32 mouse cellular contexts compared by ENCODE assay signal in the genomic region with DNA sequence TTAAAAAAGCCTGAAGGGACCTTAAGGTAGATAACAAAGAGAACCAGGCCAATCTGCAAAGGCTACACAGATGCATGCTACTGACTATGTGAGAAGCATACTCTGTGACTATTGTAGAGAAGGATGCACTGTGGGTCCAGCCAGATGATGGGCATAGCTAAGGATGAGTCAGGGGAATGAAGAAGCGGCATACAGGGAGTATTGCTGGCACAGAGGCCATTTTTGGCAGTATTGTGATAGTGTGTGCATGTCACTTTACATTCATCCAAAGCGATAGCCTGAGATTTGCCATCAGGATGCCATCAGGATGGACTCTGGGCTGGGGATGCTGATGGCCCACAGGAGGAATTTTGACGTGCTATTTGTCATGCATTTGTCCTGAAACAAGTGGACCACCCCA. TPM values are rescaled to one million over a fixed set of nuclear protein-coding genes. Genes with fewer than 3 reads are reported as not detected.
"Had no signal": no experiment of that assay in that cellular context is flagged by ENCODE, and none has a peak within 500 bp of the region (broad histone marks: within the 10 kb centered on the region; RNA-seq: fewer than 3 reads in every experiment).

No protein-coding gene starts in this region.

- DNase-seq: left cerebral cortex, postnatal 4 days; liver; liver, embryonic 13.5 days; liver, postnatal 0 days; lung, adult 18-20 months; lung, adult 2 months; lung, embryonic 14.5 days; lung, postnatal 10 days; lung, postnatal 14 days; lung, postnatal 36 days; midbrain, embryonic 14.5 days had no signal

- H3K36me3 ChIP-seq: limb, embryonic 12.5 days; limb, embryonic 13.5 days; limb, embryonic 15.5 days; liver, embryonic 12.5 days; liver, embryonic 13.5 days; liver, embryonic 15.5 days; lung, embryonic 15.5 days; midbrain, embryonic 10.5 days; midbrain, embryonic 12.5 days; midbrain, embryonic 13.5 days; midbrain, embryonic 15.5 days; neural tube, embryonic 12.5 days had no signal

- H3K4me3 ChIP-seq: limb, embryonic 10.5 days; limb, embryonic 12.5 days; limb, embryonic 13.5 days; limb, embryonic 15.5 days; liver, embryonic 12.5 days; liver, embryonic 13.5 days; liver, embryonic 15.5 days; lung, embryonic 15.5 days; megakaryocyte, embryonic 14.5 days; midbrain, embryonic 10.5 days; midbrain, embryonic 12.5 days; midbrain, embryonic 13.5 days; midbrain, embryonic 15.5 days; myocyte; neural tube, embryonic 12.5 days had no signal

- H3K9ac ChIP-seq: limb, embryonic 12.5 days; limb, embryonic 13.5 days; limb, embryonic 15.5 days; liver, embryonic 12.5 days; liver, embryonic 13.5 days; liver, embryonic 14.5 days; liver, embryonic 15.5 days; liver, postnatal 0 days; lung, embryonic 14.5 days; lung, embryonic 15.5 days; midbrain, embryonic 12.5 days; midbrain, embryonic 13.5 days; midbrain, embryonic 15.5 days; neural tube, embryonic 12.5 days had no signal

- H3K4me1 ChIP-seq: liver, embryonic 12.5 days; liver, embryonic 13.5 days; liver, embryonic 15.5 days; midbrain, embryonic 15.5 days had no signal

- H3K27ac ChIP-seq: limb, embryonic 10.5 days; limb, embryonic 12.5 days; limb, embryonic 13.5 days; limb, embryonic 15.5 days; liver, embryonic 12.5 days; liver, embryonic 13.5 days; liver, embryonic 14.5 days; liver, embryonic 15.5 days; lung, embryonic 15.5 days; macrophage; midbrain, embryonic 10.5 days; midbrain, embryonic 12.5 days; midbrain, embryonic 13.5 days; midbrain, embryonic 15.5 days; neural tube, embryonic 12.5 days had no signal

- H3K4me2 ChIP-seq: limb, embryonic 12.5 days; limb, embryonic 13.5 days; limb, embryonic 15.5 days; liver, embryonic 11.5 days; liver, embryonic 12.5 days; liver, embryonic 13.5 days; liver, embryonic 15.5 days; lung, embryonic 14.5 days; lung, embryonic 15.5 days; midbrain, embryonic 11.5 days; midbrain, embryonic 12.5 days; midbrain, embryonic 13.5 days; midbrain, embryonic 15.5 days; neural tube, embryonic 12.5 days had no signal

- ATAC-seq: liver, embryonic 12.5 days; liver, postnatal 0 days; lung, postnatal 0 days; midbrain, embryonic 13.5 days; midbrain, embryonic 15.5 days; midbrain, embryonic 16.5 days had no signal

- H3K9me3 ChIP-seq: limb, embryonic 10.5 days; limb, embryonic 12.5 days; limb, embryonic 13.5 days; limb, embryonic 15.5 days; liver, embryonic 12.5 days; liver, embryonic 13.5 days; liver, embryonic 15.5 days; lung, embryonic 15.5 days; midbrain, embryonic 10.5 days; midbrain, embryonic 12.5 days; midbrain, embryonic 13.5 days; midbrain, embryonic 15.5 days; neural tube, embryonic 12.5 days had no signal

- H3K27me3 ChIP-seq: limb, embryonic 12.5 days; limb, embryonic 13.5 days; limb, embryonic 15.5 days; liver, embryonic 12.5 days; liver, embryonic 13.5 days; liver, embryonic 15.5 days; lung, embryonic 15.5 days; midbrain, embryonic 13.5 days; midbrain, embryonic 15.5 days; neural tube, embryonic 12.5 days had no signal

RNA-seq across cellular contexts. Expression of gene Col4a1, which starts 25.5 kb away (rescaled TPM):
- total RNA-seq: megakaryocyte-erythroid progenitor cell, adult 5-6 weeks had no signal
